Mouse (Mus musculus): ENCODE data around the gene Disc1.

Disc1 gene

DNA sequence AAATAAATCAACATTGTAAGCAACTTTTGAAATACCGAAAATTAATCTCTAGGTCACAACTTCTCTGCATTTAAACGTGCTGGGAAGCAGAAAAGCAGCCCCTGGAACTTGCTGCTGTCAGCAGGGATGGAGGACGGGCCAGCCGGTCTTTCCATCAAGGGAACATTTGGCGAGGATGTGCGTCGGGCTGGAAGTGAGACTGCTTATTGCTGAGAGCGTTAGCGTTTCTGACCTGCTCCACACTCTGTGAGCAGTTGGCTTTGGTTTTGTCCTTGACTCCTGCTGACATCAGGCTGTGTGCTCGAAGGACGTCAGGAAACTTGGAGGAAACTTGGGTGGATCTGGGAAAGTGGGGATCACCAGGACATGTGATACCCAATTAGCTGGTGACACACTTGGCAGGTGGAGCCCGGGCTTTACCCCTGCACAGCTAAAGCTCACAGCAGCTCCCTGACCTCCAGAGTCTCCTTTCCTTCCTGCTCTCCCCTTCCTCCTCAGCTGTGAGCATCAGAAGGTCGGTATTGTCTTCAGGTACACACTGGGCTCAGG lies 158.7 kb downstream of the Disc1 start:
- in situ Hi-C loops (cut with MboI, MseI), result no loop called here

GRCm38 (mm10) chr8:125217902-125218581 lies 164.0 kb downstream of the Disc1 start:
- in situ Hi-C loops (cut with MboI, MseI), result no loop called here

- in situ Hi-C loops (cut with MboI, MseI), result no loop called here
These were observed 164.7 kb downstream of the Disc1 start for GRCm38 (mm10) chr8:125218669-125219068.

- in situ Hi-C loops (cut with MboI, MseI), result no loop called here
These were observed 166.6 kb downstream of the Disc1 start for GRCm38 (mm10) chr8:125220608-125221007.

DNA sequence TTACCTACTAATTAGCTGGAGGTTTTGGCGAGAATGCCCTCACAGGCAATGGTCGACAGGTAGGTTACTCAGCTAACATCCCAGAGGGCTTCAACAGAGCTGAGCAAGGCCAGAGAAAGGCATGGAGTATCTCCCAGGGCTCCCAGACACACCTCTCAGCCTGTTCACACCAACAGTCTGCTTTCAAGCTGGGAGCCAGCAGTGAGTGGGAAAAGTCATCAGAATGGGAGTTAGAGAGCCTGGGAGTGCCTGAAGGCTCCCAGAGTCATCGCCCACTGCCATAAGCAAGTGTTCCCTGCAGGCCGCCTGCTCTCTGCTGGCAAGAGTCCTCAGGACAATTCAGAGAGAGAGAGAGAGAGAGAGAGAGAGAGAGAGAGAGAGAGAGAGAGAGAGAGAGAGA lies 167.1 kb downstream of the Disc1 start:
- in situ Hi-C loops (cut with MboI, MseI), result no loop called here

DNA sequence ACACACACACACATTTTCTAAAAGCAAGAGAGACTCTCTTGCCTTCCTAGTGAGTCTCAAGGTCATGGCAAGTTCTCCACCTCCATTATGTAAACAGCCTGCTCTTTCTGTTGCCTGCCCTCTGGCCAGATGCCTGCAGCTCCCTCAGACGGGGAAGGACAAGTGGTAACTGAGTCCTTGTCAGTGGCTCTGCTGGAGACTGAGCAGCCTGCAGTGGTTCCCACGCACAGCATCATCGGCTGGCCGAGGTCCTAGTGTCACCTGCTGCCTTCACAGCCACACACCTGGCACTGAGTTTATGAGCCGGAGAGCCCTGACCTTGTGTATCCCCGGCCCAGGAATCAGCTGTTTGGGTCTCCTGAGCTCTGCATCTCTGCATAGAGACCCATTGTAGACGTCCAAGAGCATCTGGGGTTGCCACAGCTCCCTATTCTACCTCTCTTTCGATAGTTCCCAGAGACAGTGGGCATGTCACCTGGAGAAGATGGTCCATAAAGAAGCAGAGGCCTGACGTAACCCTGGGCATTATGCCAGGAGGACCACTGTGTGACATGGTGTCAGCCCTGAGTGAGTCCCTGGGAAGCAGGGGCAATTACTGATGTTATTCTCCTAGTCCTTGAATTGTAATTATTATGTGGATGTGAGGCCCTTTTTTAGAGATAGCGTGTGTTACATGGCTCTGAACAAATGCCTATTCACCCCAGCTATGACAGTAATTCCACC lies 169.2 kb downstream of the Disc1 start:
- in situ Hi-C loops (cut with MboI, MseI), result no loop called here

DNA sequence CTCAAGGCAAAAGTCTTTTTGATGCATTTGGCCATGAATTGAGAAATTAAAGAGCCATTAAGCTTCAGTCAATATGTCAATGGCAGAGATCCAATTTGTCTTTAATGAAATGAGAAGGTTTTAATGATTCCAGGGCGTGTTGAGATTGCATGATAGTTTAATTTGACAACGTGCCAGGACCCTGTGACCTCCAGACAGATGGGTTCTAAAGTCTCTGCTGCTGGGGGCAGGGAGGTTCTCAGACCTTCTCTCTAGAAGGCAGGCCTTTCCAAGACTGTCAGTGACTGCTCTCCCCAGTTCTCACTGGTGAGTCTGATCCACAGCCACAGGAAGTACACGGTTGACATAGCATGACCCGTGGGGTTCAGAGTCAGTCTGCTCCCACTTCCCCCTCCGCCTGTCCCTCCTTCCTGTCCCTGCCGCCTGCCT lies 170.3 kb downstream of the Disc1 start:
- in situ Hi-C loops (cut with MboI, MseI), result no loop called here

DNA sequence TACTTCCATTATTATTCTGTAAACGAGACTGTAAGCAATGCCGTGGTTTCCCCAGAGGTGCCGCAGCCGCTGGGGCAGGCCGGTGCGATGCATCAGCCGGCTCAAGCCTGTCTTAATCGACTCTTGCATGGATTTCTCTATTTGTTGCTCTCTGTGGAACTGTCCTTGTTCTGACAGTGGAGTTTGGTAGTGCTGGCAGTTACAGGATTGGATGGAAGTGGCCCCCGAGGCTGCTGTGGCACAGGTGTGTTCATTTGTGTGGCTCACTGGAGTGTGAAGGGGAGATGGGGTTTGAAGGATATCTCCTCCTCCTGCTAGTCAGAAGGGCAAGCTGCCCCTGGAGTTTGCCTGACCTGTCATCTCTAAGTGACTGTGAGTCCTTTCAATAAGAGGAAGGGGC lies 171.3 kb downstream of the Disc1 start:
- in situ Hi-C loops (cut with MboI, MseI), result no loop called here

DNA sequence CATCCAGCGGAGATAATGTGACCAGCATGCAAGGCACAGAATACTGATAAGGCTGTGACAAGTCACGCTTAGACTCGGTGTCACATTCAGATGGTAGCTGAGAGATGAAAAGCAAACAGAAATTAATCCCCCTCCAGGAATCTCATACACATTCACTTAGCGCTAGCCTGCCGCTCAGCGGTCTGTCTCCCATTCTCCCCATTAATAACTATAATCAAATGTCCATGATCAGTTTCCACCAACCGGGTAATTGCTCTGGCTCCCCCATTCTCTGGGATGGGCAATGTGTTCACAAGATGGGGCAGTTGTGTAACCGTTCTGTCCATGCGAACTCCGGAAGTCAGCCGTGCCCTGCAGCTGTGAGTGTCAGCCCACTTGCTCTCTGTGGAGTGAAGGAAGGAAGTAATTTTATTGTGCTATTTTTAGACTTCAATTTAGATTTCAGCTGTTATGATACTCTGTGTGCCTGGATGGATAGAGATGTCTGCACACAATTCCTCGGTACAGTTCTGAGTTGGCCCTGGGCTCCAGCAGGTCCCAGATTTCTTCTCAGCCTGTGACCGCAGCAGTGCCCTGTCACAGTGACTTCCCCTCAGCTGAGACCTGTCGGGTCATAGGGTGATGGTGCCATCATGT lies 173.1 kb downstream of the Disc1 start:
- in situ Hi-C loops (cut with MboI, MseI), result no loop called here

DNA sequence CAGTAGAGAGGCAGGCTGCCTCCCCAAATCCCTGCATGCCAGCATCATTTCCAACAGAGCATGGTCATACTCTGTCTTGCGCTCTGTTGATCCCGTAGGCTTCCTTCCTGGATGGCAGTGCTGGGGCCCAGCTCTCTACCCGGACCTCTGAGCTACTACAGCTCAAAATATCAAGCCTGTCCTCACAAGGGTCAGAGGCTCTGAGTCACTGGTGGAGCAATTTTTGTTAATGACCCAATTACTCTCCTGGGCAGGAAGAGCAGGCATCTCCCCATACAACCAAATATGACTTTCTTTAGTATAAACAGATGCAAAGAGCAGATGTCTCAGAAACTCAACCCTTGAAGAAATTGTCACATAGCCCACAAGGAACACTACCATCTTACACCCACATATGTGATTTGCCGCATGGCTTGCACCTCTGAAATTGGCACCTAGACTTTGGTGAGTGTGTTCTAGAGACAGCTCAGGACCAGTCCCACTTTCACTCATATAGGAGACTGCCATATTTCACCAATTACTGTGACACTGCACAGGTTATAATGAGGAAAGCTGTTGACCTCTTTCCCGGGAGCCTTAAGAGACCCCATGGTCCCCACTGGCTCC lies 176.6 kb downstream of the Disc1 start:
- in situ Hi-C loops (cut with MboI, MseI), result no loop called here

GRCm38 (mm10) chr8:125232724-125233123 lies 178.7 kb downstream of the Disc1 start:
- in situ Hi-C loops (cut with MboI, MseI), result no loop called here

GRCm38 (mm10) chr8:125235898-125236835 lies 182.2 kb downstream of the Disc1 start:
- in situ Hi-C loops (cut with MboI, MseI), result no loop called here

- in situ Hi-C loops (cut with MboI, MseI), result no loop called here
These were observed 186.8 kb downstream of the Disc1 start for GRCm38 (mm10) chr8:125240763-125241162.

- in situ Hi-C loops (cut with MboI, MseI), result no loop called here
These were observed 188.4 kb downstream of the Disc1 start for GRCm38 (mm10) chr8:125242382-125242781.

DNA sequence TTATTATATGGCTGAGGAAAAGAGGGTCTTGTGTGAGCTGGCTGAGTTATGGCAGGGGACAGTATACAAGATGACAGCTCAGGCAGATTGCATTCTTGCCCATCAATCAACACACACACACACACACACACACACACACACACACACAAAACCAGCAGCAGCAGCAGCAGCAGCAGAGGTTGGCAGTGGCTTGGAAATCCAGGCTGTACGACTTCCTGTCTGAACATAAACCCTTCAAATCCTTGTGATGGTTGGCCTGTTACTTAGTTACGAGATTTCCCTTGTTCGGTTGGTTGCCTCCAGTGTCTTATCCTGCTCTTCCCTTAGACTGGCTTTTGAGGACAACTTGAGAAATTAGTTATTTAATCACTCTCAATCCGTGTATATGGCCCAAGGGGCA lies 188.9 kb downstream of the Disc1 start:
- in situ Hi-C loops (cut with MboI, MseI), result no loop called here

- in situ Hi-C loops (cut with MboI, MseI), result no loop called here
These were observed 192.8 kb downstream of the Disc1 start for GRCm38 (mm10) chr8:125246737-125247292.

- in situ Hi-C loops (cut with MboI, MseI), result no loop called here
These were observed 193.4 kb downstream of the Disc1 start for GRCm38 (mm10) chr8:125247349-125247748.

DNA sequence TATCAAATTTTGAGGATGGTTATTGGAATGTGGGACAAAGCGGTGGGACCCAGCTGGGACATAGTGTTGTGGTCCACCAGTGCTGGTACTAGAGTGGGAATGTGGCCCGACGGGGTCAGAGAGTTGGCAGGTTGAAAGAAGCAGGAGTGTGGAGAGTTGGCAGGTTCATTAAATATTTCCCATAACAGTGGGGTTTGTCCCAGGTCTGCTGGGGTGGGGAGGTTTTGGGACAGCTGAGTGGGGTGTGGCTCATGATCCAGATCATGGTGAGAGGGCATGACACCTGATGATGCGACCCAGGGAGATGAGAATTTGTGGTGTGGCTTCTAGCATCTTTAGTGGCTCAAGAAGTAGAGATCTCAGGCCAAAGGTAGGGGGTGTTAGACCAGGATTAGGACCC lies 199.0 kb downstream of the Disc1 start:
- in situ Hi-C loops (cut with MboI, MseI), result no loop called here

DNA sequence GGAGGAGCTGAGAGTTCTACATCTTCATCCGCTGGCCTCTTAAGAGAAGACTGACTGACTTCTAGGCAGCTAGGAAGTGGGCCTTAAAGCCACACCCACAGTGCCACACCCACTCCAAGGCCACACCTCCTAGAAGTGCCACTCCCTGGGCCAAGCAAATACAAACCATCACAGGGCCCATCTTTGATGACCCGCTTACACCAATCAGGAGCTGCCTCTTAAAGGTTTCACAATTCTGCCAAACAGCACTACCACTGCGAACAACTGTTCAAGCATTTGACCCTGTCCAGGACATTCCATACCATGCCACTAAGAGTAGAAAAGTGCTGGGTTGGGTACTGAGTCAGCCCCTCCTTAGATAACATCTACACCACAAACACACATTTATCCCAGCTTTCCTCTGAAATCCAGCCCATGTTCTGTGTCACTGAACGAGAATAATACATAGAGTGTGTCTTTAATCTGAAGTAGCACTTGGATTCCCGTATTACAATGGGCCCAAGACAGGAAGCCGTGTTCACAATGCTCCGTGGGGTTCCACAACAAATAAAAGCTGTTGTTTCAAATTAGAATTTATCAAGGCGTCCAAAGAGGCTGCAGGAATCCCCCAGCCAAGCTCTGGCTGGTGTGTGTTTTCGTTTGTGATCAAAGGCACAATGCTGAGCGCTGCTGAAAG lies 199.6 kb downstream of the Disc1 start:
- in situ Hi-C loops (cut with MboI, MseI), result no loop called here
